20 mouse cellular contexts compared by ENCODE assay signal in the genomic region with DNA sequence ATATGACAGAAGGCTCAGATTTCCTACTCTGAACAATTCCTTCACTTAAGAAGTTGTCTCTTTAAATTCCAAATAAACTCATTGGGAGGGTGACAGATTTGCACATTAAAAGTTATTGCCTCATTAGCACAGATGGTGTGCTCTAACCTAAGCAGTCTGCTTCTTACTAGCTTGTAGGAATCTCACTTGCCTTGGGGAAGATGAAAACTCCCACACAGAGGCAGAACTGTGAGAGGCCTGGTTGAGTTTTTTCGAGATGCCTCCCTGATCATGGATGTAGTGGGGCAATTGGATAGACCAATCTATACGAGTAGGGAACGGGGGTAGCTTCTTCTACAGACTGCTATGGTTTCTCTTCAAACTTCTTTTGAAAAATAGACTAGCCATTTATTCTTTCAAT.
DNase-seq lines count a peak whose midpoint lies in the region; ATAC-seq and TF ChIP-seq lines count a peak whose summit lies in the region.
"Had no signal": no experiment of that assay in that cellular context is flagged by ENCODE, and none has a peak within 500 bp of the region (broad histone marks: within the 10 kb centered on the region; RNA-seq: fewer than 3 reads in every experiment).

No protein-coding gene starts in this region.

- no peaks in the 10 kb centered on the region for H3K4me1 ChIP-seq in kidney, embryonic 16.5 days (ENCODE audit: insufficient read depth, low read length)
- no peaks in the 10 kb centered on the region for H3K4me1 ChIP-seq in stomach, embryonic 14.5 days (ENCODE audit: control insufficient read depth, insufficient read depth, low read length)
- H3K4me1 ChIP-seq in stomach, postnatal 0 days (replicated peaks; ENCODE audit: control insufficient read depth, insufficient read depth): no peaks in the 10 kb centered on the region
- H3K4me1 ChIP-seq: limb, embryonic 15.5 days; neural tube, embryonic 12.5 days had no signal

- no peak for TF ChIP-seq CTCF in stomach, postnatal 0 days (IDR thresholded peaks at IDR 0.05; ENCODE audit: low read depth)
- TF ChIP-seq CTCF in layer of hippocampus, adult 2 months (conservative IDR thresholded peaks at IDR 0.05): no peak

- H3K9me3 ChIP-seq in kidney, embryonic 16.5 days (ENCODE audit: low read length): no peaks in the 10 kb centered on the region
- H3K9me3 ChIP-seq in stomach, embryonic 14.5 days (ENCODE audit: control insufficient read depth, low read depth, low read length): no peaks in the 10 kb centered on the region
- no peaks in the 10 kb centered on the region for H3K9me3 ChIP-seq in stomach, postnatal 0 days (ENCODE audit: control insufficient read depth, low read length)
- H3K9me3 ChIP-seq: limb, embryonic 15.5 days; neural tube, embryonic 12.5 days had no signal

- H3K27me3 ChIP-seq in kidney, embryonic 16.5 days (ENCODE audit: insufficient read depth, low read length): no peaks in the 10 kb centered on the region
- no peaks in the 10 kb centered on the region for H3K27me3 ChIP-seq in stomach, embryonic 14.5 days (ENCODE audit: control insufficient read depth, insufficient read depth, low read length)
- no peaks in the 10 kb centered on the region for H3K27me3 ChIP-seq in stomach, postnatal 0 days (ENCODE audit: control insufficient read depth, insufficient read depth, low read length)
- H3K27me3 ChIP-seq: limb, embryonic 15.5 days; neural tube, embryonic 12.5 days had no signal

- no peak for DNase-seq in kidney, postnatal 10 days
- DNase-seq in stomach, postnatal 0 days (ENCODE audit: low spot score): no peak
- DNase-seq in layer of hippocampus, adult 2 months (ENCODE audit: low spot score in 2 of 2): peak; percentile 25 to 51
- DNase-seq in B cell, adult 2 months: no peak
- DNase-seq in urinary bladder, adult 18-20 months (ENCODE audit: low spot score in 2 of 2): no peak
- DNase-seq: cerebellum, adult 11-12 months; cerebellum, postnatal 25 days; gastrocnemius, postnatal 25 days; heart, postnatal 14 days; liver, postnatal 0 days; lung, postnatal 14 days; right cerebral cortex, postnatal 25 days had no signal

- no peak overlapping the region for H3K27ac ChIP-seq in kidney, embryonic 16.5 days (ENCODE audit: low read length)
- no peak overlapping the region for H3K27ac ChIP-seq in stomach, embryonic 14.5 days (ENCODE audit: low read length)
- H3K27ac ChIP-seq in stomach, postnatal 0 days (replicated peaks): no peak overlapping the region
- H3K27ac ChIP-seq in layer of hippocampus, adult 2 months: peak overlapping the region; percentile 82
- H3K27ac ChIP-seq: hindbrain, embryonic 14.5 days; limb, embryonic 15.5 days; neural tube, embryonic 12.5 days had no signal

- no peak overlapping the region for H3K4me2 ChIP-seq in kidney, embryonic 16.5 days (replicated peaks; ENCODE audit: low read depth, low read length)
- no peak overlapping the region for H3K4me2 ChIP-seq in stomach, embryonic 14.5 days (replicated peaks; ENCODE audit: low read depth, low read length)
- no peak overlapping the region for H3K4me2 ChIP-seq in stomach, postnatal 0 days (replicated peaks; ENCODE audit: low read depth)
- H3K4me2 ChIP-seq: heart, embryonic 11.5 days; hindbrain, embryonic 14.5 days; limb, embryonic 15.5 days; neural tube, embryonic 12.5 days had no signal

- peak; percentile 23; the same call in 1 of the 2 replicates for ATAC-seq in kidney, embryonic 16.5 days (ENCODE audit: low FRiP score, low TSS enrichment)
- ATAC-seq in stomach, embryonic 14.5 days (ENCODE audit: insufficient number of reproducible peaks, insufficient read depth, low FRiP score, low read depth): peak; percentile 56; the same call in 1 of the 2 replicates
- no peak for ATAC-seq in stomach, postnatal 0 days (ENCODE audit: low FRiP score, low TSS enrichment)
- ATAC-seq: intestine, postnatal 0 days; liver, postnatal 0 days had no signal

- WGBS in kidney, embryonic 16.5 days: 32% methylated on average over 3 of the region's 3 CpGs
- 77% methylated on average over 3 of the region's 3 CpGs for WGBS in stomach, embryonic 14.5 days
- WGBS in stomach, postnatal 0 days: 78% methylated on average over 3 of the region's 3 CpGs

- no peak overlapping the region for H3K4me3 ChIP-seq in kidney, embryonic 16.5 days (ENCODE audit: low read length)
- no peak overlapping the region for H3K4me3 ChIP-seq in stomach, embryonic 14.5 days (ENCODE audit: low read depth, low read length)
- no peak overlapping the region for H3K4me3 ChIP-seq in stomach, postnatal 0 days (ENCODE audit: low read depth, low read length)
- H3K4me3 ChIP-seq in layer of hippocampus, adult 2 months: no peak overlapping the region
- H3K4me3 ChIP-seq: erythroblast, embryonic 14.5 days; limb, embryonic 15.5 days; neural tube, embryonic 12.5 days had no signal

- no peak for TF ChIP-seq EP300 in stomach, postnatal 0 days (optimal IDR thresholded peaks at IDR 0.05)

- H3K9ac ChIP-seq in kidney, embryonic 16.5 days (replicated peaks; ENCODE audit: low read length): no peak overlapping the region
- no peak overlapping the region for H3K9ac ChIP-seq in stomach, embryonic 14.5 days (replicated peaks; ENCODE audit: low read depth, low read length)
- no peak overlapping the region for H3K9ac ChIP-seq in stomach, postnatal 0 days (ENCODE audit: low read length)
- H3K9ac ChIP-seq: hindbrain, embryonic 14.5 days; limb, embryonic 15.5 days; liver, postnatal 0 days; neural tube, embryonic 12.5 days had no signal

- H3K36me3 ChIP-seq in kidney, embryonic 16.5 days (ENCODE audit: insufficient read depth, low read length): no peaks in the 10 kb centered on the region
- H3K36me3 ChIP-seq in stomach, embryonic 14.5 days (ENCODE audit: control insufficient read depth, insufficient read depth, low read length): no peaks in the 10 kb centered on the region
- H3K36me3 ChIP-seq in stomach, postnatal 0 days (ENCODE audit: control insufficient read depth, insufficient read depth, low read length): no peaks in the 10 kb centered on the region
- H3K36me3 ChIP-seq: limb, embryonic 15.5 days; neural tube, embryonic 12.5 days had no signal

Comparison
In these comparisons a context has a peak if more than half of its experiments do, and no peak if none do; other contexts are left out.
1. DNase-seq: peak in layer of hippocampus, adult 2 months (2 of 2); none in kidney, postnatal 10 days (single experiment), stomach, postnatal 0 days (single experiment), B cell, adult 2 months (0 of 2) and urinary bladder, adult 18-20 months (0 of 2).